Mouse (Mus musculus): Measurements from ENCODE around the gene Cux2.

GRCm38 (mm10) chr5:122088917-122089316 lies 39.0 kb upstream of the Cux2 start:
- TF ChIP-seq POLR2A (IDR thresholded peaks at IDR 0.05; ENCODE audit: insufficient read length, low read depth) (no peak), CEBPB (IDR thresholded peaks at IDR 0.05; ENCODE audit: insufficient read depth, poor library complexity, severe bottlenecking) (no peak), SRF (IDR thresholded peaks at IDR 0.05; ENCODE audit: control insufficient read depth, insufficient read length, low read depth) (no peak), MAX (IDR thresholded peaks at IDR 0.05; ENCODE audit: low read depth) (no peak), TCF12 (IDR thresholded peaks at IDR 0.05; ENCODE audit: insufficient read depth, poor library complexity, severe bottlenecking) (no peak), MYOD1 (IDR thresholded peaks at IDR 0.05; ENCODE audit: control insufficient read depth in 1 of 3, insufficient read length in 2 of 3, low read depth in 2 of 3) (no peak), POLR2AphosphoS2 (IDR thresholded peaks at IDR 0.05; ENCODE audit: insufficient read length, low read depth) (no peak)

Data from myocyte (in vitro differentiated cells).